Mouse (Mus musculus): ENCODE measurements around the gene St8sia1. TPM values are rescaled to one million over a fixed set of nuclear protein-coding genes. Genes with fewer than 3 reads are reported as not detected.

St8sia1 gene
- polyA plus RNA-seq, 1 experiment from 2014 or later: 2.4 TPM

DNA sequence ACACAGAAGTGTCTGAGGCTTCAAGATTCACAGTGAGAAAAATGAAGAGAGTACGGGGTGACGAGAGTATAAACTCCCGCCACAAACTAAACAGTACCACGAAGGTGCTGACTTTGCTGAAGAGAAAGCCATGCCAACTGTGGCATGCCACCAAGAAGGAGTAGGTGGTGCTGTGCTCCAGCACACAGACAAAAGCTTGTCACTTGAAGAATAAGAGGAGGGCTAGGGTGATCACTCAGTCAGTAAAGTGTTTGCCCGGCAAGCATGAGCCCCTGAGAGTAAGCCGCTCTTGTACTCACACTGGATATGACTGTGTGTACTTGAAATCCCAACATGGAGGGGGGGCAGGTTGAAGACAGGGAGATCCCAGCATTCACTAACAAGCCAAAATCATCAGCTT, 87.0 kb downstream of the St8sia1 start:
- no peak for DNase-seq (ENCODE audit: low spot score)
- Histone ChIP-seq H3K27ac (ENCODE audit: low read depth, low read length) (peak overlapping the region; percentile 1; the same call in 1 of the 2 replicates), H3K9ac (ENCODE audit: low read length) (no peak overlapping the region), H3K9me3 (ENCODE audit: control insufficient read depth, low read length) (no peaks in the 10 kb centered on the region), H3K36me3 (ENCODE audit: control insufficient read depth, insufficient read depth, low read length) (no peaks in the 10 kb centered on the region), H3K27me3 (ENCODE audit: control insufficient read depth, insufficient read depth, low read length) (no peaks in the 10 kb centered on the region), H3K4me3 (ENCODE audit: low read depth, low read length) (no peak overlapping the region), H3K4me2 (ENCODE audit: low read depth, low read length, severe bottlenecking) (no peak overlapping the region), H3K4me1 (replicated peaks; ENCODE audit: control insufficient read depth, insufficient read depth, low read length) (peaks cover 19% of the 10 kb centered on the region)
- 61% methylated on average over 6 of the region's 6 CpGs for WGBS
- ATAC-seq (replicated peaks; ENCODE audit: low FRiP score): peak; percentile 34; the same call in 1 of the 2 replicates

DNA sequence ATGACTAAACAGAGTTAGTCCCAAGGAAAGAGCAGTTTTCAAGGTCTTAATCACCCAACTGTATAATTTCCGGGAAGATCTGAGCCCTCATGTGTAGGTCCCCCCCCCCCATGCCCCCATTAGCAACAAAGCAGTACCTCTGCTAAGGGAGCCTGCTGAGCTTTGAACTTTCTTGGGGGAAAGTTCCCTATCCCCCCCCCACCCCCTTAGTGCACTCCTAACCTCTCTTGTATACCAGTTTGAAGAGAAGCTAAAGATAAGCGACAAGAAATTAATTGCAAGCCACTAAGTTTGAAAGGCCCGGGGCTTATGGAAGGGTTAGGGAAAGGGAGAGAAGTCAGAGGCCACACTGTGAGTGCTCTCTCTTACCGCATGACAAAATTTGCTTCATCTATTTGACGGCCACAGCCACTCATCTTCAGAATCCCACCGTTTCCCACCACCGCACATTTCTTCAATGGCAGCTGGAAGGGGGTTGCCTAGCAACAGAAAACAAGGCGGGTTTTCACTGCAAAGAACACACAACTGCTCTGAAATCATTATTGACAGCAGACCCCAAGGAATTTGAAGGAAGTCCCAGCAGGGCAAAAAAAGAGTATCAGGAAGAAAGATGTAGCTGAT, 87.9 kb downstream of the St8sia1 start:
- Histone ChIP-seq H3K9ac (ENCODE audit: low read length) (no peak overlapping the region), H3K4me2 (ENCODE audit: low read depth, low read length, severe bottlenecking) (0 out of 2 replicates have a peak overlapping the region, but pooled peaks have one; percentile 8), H3K4me1 (replicated peaks; ENCODE audit: control insufficient read depth, insufficient read depth, low read length) (peaks cover 19% of the 10 kb centered on the region), H3K36me3 (ENCODE audit: control insufficient read depth, insufficient read depth, low read length) (no peaks in the 10 kb centered on the region), H3K9me3 (ENCODE audit: control insufficient read depth, low read length) (no peaks in the 10 kb centered on the region), H3K27ac (ENCODE audit: low read depth, low read length) (0 out of 2 replicates have a peak overlapping the region, but pooled peaks have one; percentile 43), H3K4me3 (ENCODE audit: low read depth, low read length) (no peak overlapping the region), H3K27me3 (ENCODE audit: control insufficient read depth, insufficient read depth, low read length) (no peaks in the 10 kb centered on the region)
- ATAC-seq (replicated peaks; ENCODE audit: low FRiP score): peak; percentile 85
- 7% methylated on average over 8 of the region's 8 CpGs for WGBS
- peak; percentile 76 for DNase-seq (ENCODE audit: low spot score)

GRCm38 (mm10) chr6:142873795-142874563, 90.3 kb downstream of the St8sia1 start:
- H3K36me3 ChIP-seq (ENCODE audit: control insufficient read depth, insufficient read depth, low read length): no peaks in the 10 kb centered on the region
- ATAC-seq (replicated peaks; ENCODE audit: low FRiP score) (no peak), DNase-seq (ENCODE audit: low spot score) (no peak)
- no peaks in the 10 kb centered on the region for H3K9me3 ChIP-seq (ENCODE audit: control insufficient read depth, low read length)
- H3K4me3 ChIP-seq (ENCODE audit: low read depth, low read length): no peak overlapping the region
- WGBS: 80% methylated on average over 11 of the region's 11 CpGs
- peaks cover 19% of the 10 kb centered on the region for H3K4me1 ChIP-seq (replicated peaks; ENCODE audit: control insufficient read depth, insufficient read depth, low read length)
- no peak overlapping the region for H3K9ac ChIP-seq (ENCODE audit: low read length)
- no peak overlapping the region for H3K4me2 ChIP-seq (ENCODE audit: low read depth, low read length, severe bottlenecking)
- H3K27ac ChIP-seq (ENCODE audit: low read depth, low read length): no peak overlapping the region
- H3K27me3 ChIP-seq (ENCODE audit: control insufficient read depth, insufficient read depth, low read length): no peaks in the 10 kb centered on the region

DNA sequence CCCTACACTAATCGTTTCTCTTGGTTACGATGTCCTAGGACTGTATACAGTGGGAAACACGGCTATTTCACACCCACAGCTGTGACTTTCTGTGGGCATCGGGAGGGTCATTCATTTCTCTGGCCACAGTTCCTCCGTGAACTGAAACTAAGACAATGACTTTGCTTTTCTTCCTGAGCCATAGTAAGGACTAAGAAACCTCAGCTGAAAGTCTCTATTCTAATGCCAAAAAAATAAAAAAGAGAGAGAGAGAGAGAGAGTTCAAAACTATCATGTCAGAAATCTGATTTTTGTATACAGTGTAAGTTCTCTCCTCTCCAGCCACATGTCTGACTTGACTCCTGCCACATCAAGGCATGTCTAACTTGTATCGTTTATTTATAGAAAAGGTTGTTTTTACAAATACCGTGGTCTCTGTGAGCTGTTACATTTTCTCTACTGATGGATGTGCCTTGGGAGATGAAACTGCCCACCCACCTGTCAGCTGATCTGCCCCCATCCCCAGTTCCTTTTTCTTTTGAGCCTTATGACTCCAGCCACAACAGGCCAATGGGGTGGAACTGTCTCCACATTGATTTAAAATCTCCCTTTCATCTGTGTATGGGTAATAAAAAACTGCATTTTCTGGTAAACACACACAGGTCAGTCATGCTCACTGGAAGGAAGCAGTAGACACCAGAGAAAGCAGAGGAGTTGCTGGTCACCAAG, 94.4 kb downstream of the St8sia1 start:
- Histone ChIP-seq H3K9ac (ENCODE audit: low read length) (no peak overlapping the region), H3K36me3 (ENCODE audit: control insufficient read depth, insufficient read depth, low read length) (no peaks in the 10 kb centered on the region), H3K27me3 (ENCODE audit: control insufficient read depth, insufficient read depth, low read length) (no peaks in the 10 kb centered on the region), H3K27ac (ENCODE audit: low read depth, low read length) (no peak overlapping the region), H3K4me2 (ENCODE audit: low read depth, low read length, severe bottlenecking) (no peak overlapping the region), H3K4me3 (ENCODE audit: low read depth, low read length) (no peak overlapping the region), H3K4me1 (replicated peaks; ENCODE audit: control insufficient read depth, insufficient read depth, low read length) (peaks cover 5% of the 10 kb centered on the region; the same call in 1 of the 2 replicates), H3K9me3 (ENCODE audit: control insufficient read depth, low read length) (no peaks in the 10 kb centered on the region)
- DNase-seq (ENCODE audit: low spot score) (no peak), ATAC-seq (replicated peaks; ENCODE audit: low FRiP score) (no peak)
- WGBS: 87% methylated on average over 7 of the region's 7 CpGs

DNA sequence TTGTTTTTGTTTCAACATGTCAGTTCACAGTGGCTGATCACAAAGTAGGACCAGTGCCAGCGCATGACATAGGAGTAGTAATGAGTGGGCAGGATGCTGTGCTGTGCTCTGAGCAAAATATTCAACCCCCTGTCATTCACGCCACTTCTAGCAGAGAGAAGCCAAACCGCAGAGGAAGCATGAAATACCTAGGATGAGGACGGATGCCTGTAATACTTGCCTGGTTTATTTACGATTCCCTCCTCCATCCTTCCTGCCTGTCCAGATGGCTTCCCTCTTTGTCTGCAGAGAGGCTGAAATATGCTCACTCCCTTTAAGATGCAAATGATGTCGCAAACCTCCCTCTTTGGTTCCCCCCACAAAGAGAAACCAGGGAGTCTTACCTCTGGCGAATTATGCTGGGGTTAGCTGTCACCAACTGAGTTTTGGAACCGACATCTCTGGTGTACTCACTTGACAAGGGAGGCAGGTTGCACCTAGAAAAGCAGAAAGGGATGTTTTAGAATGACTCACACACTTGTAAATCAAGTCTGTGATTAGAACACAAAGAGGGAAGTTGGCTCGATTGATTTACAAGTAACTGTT, 96.7 kb downstream of the St8sia1 start:
- no peaks in the 10 kb centered on the region for H3K9me3 ChIP-seq (ENCODE audit: control insufficient read depth, low read length)
- H3K4me1 ChIP-seq (replicated peaks; ENCODE audit: control insufficient read depth, insufficient read depth, low read length): peaks cover 5% of the 10 kb centered on the region; the same call in 1 of the 2 replicates
- H3K27ac ChIP-seq (ENCODE audit: low read depth, low read length): peak overlapping the region; percentile 69
- no peak for DNase-seq (ENCODE audit: low spot score)
- no peaks in the 10 kb centered on the region for H3K27me3 ChIP-seq (ENCODE audit: control insufficient read depth, insufficient read depth, low read length)
- no peaks in the 10 kb centered on the region for H3K36me3 ChIP-seq (ENCODE audit: control insufficient read depth, insufficient read depth, low read length)
- H3K4me3 ChIP-seq (ENCODE audit: low read depth, low read length): no peak overlapping the region
- peak overlapping the region; percentile 17; the same call in 1 of the 2 replicates for H3K9ac ChIP-seq (ENCODE audit: low read length)
- ATAC-seq (replicated peaks; ENCODE audit: low FRiP score): peak; percentile 81
- 23% methylated on average over 9 of the region's 9 CpGs for WGBS
- H3K4me2 ChIP-seq (ENCODE audit: low read depth, low read length, severe bottlenecking): peak overlapping the region; percentile 15; the same call in 1 of the 2 replicates

- Histone ChIP-seq H3K36me3 (ENCODE audit: control insufficient read depth, insufficient read depth, low read length) (no peaks in the 10 kb centered on the region), H3K9ac (ENCODE audit: low read length) (no peak overlapping the region), H3K4me3 (ENCODE audit: low read depth, low read length) (no peak overlapping the region), H3K9me3 (ENCODE audit: control insufficient read depth, low read length) (no peaks in the 10 kb centered on the region), H3K27me3 (ENCODE audit: control insufficient read depth, insufficient read depth, low read length) (no peaks in the 10 kb centered on the region), H3K27ac (ENCODE audit: low read depth, low read length) (peak overlapping the region; percentile 69), H3K4me2 (ENCODE audit: low read depth, low read length, severe bottlenecking) (no peak overlapping the region; the same call in 1 of the 2 replicates), H3K4me1 (replicated peaks; ENCODE audit: control insufficient read depth, insufficient read depth, low read length) (peaks cover 5% of the 10 kb centered on the region; the same call in 1 of the 2 replicates)
- DNase-seq (ENCODE audit: low spot score): no peak
- ATAC-seq (replicated peaks; ENCODE audit: low FRiP score): peak; percentile 44
- 97% methylated on average over 2 of the region's 2 CpGs for WGBS
Measured at GRCm38 (mm10) chr6:142867023-142867422, 97.2 kb downstream of the St8sia1 start.

DNA sequence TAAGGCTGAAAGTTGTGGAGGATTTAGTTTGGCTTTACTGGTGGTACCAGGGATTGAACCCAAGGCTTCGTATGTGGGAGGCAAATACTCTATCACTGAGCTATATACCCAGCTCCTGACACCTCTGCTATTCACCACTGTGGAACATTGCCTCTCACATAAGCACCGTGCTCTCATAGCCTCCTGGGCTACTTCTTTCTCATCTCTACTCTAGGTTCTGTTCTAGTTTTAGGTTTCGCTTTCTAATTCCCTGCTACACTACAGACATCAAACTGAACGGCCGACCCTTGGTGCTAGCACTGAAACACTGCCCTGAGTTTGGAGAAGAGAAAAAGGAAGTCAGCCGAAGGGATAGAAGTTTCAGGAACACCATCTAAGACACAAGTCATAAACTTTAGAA, 99.1 kb downstream of the St8sia1 start:
- H3K9ac ChIP-seq (ENCODE audit: low read length): no peak overlapping the region
- H3K4me1 ChIP-seq (replicated peaks; ENCODE audit: control insufficient read depth, insufficient read depth, low read length): peaks cover 5% of the 10 kb centered on the region; the same call in 1 of the 2 replicates
- H3K27me3 ChIP-seq (ENCODE audit: control insufficient read depth, insufficient read depth, low read length): no peaks in the 10 kb centered on the region
- no peak overlapping the region for H3K27ac ChIP-seq (ENCODE audit: low read depth, low read length)
- H3K4me3 ChIP-seq (ENCODE audit: low read depth, low read length): no peak overlapping the region
- ATAC-seq (replicated peaks; ENCODE audit: low FRiP score): no peak
- no peak for DNase-seq (ENCODE audit: low spot score)
- no peak overlapping the region for H3K4me2 ChIP-seq (ENCODE audit: low read depth, low read length, severe bottlenecking)
- WGBS: 96% methylated on average over 6 of the region's 6 CpGs
- no peaks in the 10 kb centered on the region for H3K36me3 ChIP-seq (ENCODE audit: control insufficient read depth, insufficient read depth, low read length)
- H3K9me3 ChIP-seq (ENCODE audit: control insufficient read depth, low read length): no peaks in the 10 kb centered on the region

DNA sequence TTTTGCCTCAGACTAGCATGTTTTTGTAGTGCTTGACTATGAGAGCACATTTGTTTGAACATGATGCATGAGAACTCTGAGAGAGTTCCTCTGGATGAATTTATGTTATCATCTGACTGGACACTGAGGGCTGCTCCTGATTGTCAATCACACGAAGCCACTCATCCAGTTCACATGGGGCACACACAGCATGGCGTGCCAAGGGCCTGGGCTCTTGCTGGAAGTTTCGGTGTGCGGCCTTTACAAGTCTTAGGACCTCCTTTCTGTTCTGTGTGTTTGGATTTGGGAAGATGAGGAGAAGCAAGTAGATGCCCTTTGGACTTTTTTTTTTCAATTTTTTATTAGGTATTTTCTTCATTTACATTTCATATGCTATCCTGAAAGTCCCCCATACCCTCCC, 100.4 kb downstream of the St8sia1 start:
- H3K9ac ChIP-seq (ENCODE audit: low read length): no peak overlapping the region
- no peaks in the 10 kb centered on the region for H3K9me3 ChIP-seq (ENCODE audit: control insufficient read depth, low read length)
- H3K27ac ChIP-seq (ENCODE audit: low read depth, low read length): no peak overlapping the region
- H3K36me3 ChIP-seq (ENCODE audit: control insufficient read depth, insufficient read depth, low read length): no peaks in the 10 kb centered on the region
- H3K27me3 ChIP-seq (ENCODE audit: control insufficient read depth, insufficient read depth, low read length): no peaks in the 10 kb centered on the region
- DNase-seq (ENCODE audit: low spot score) (no peak), ATAC-seq (replicated peaks; ENCODE audit: low FRiP score) (no peak)
- no peak overlapping the region for H3K4me3 ChIP-seq (ENCODE audit: low read depth, low read length)
- H3K4me2 ChIP-seq (ENCODE audit: low read depth, low read length, severe bottlenecking): no peak overlapping the region
- 94% methylated on average over 4 of the region's 4 CpGs for WGBS
- peaks cover 5% of the 10 kb centered on the region; the same call in 1 of the 2 replicates for H3K4me1 ChIP-seq (replicated peaks; ENCODE audit: control insufficient read depth, insufficient read depth, low read length)

Data from forebrain, embryonic 11.5 days (tissue).